Mouse (Mus musculus) bone marrow macrophage, adult 2 months (primary cell): ENCODE results near the gene Rtel1.

Experiments used
- CTCF ChIP-seq: IDR thresholded peaks from 2 replicates; pipeline ENCODE4 v1.5.1; 2012; ENCODE audit warnings: low read depth, mild to moderate bottlenecking, low read length, moderate library complexity
- POLR2A ChIP-seq: IDR thresholded peaks from 2 replicates; pipeline ENCODE4 v1.6.1; 2012; ENCODE audit warnings: mild to moderate bottlenecking, low read depth, low read length, borderline replicate concordance

- TF ChIP-seq CTCF (no peak), POLR2A (no peak)
These were observed 32.8 kb upstream of the Rtel1 start for GRCm38 (mm10) chr2:181286629-181287337.
